Mouse (Mus musculus) forebrain, embryonic 10.5 days (tissue): ENCODE measurements around the gene Nme9. TPM values are rescaled to one million over a fixed set of nuclear protein-coding genes. Genes with fewer than 3 reads are reported as not detected.

ENCODE experiments used
- DNase-seq: peaks from one replicate; pipeline ENCODE4 v3.0.0-alpha.2; 2017; ENCODE audit warnings: low spot score; ENCODE audit errors: extremely low spot score
- H3K27ac ChIP-seq: fragments of 300-500 bp; sonication (generic); 2 replicates; pipeline ENCODE4 v1.5.1; 2016; ENCODE audit warnings: mild to moderate bottlenecking
- H3K27me3 ChIP-seq: fragments of 300-500 bp; sonication (generic); 2 replicates; pipeline ENCODE4 v1.6.1; 2016; ENCODE audit warnings: mild to moderate bottlenecking; ENCODE audit not compliant: poor library complexity, severe bottlenecking
- H3K36me3 ChIP-seq: fragments of 300-500 bp; sonication (generic); replicated peaks from 2 replicates; pipeline ENCODE4 v1.6.1; 2016; ENCODE audit warnings: mild to moderate bottlenecking, moderate library complexity
- H3K4me1 ChIP-seq: fragments of 300-500 bp; sonication (generic); 2 replicates; pipeline ENCODE4 v1.6.1; 2016
- H3K4me3 ChIP-seq: fragments of 300-500 bp; sonication (generic); 2 replicates; pipeline ENCODE4 v1.5.1; 2016; ENCODE audit warnings: mild to moderate bottlenecking, moderate library complexity
- H3K9me3 ChIP-seq: fragments of 300-500 bp; sonication (generic); 2 replicates; pipeline ENCODE4 v1.6.1; 2016; ENCODE audit warnings: mild to moderate bottlenecking, moderate library complexity
- WGBS: fragments of 180-500 bp; shearing (Covaris S2); methylation state at CpG from one replicate; pipeline ENCODE4 v1.1.7; 2016; 5-methylcytosine and 5-hydroxymethylcytosine counted together
- polyA plus RNA-seq: library from polyadenylated mRNA; unstranded; fragments of >200 nt; fragmentation: Nextera tagmentation; extraction: Ambion mirVana; gene quantifications from 2 replicates; pipeline ENCODE4 v1.2.1, GENCODE M21; 2016

The Nme9 gene
- polyA plus RNA-seq, 1 experiment from 2014 or later: not detected

GRCm38 (mm10) chr9:99469681-99470273 is 18.5 kb downstream of the Nme9 start:
- WGBS: 70% methylated on average over 8 of the region's 8 CpGs
- Histone ChIP-seq H3K9me3 (no peaks in the 10 kb centered on the region), H3K4me1 (no peaks in the 10 kb centered on the region), H3K36me3 (peaks cover 5% of the 10 kb centered on the region), H3K27me3 (no peaks in the 10 kb centered on the region), H3K4me3 (no peak overlapping the region), H3K27ac (no peak overlapping the region)
- DNase-seq: no peak

GRCm38 (mm10) chr9:99470347-99471092 is 19.2 kb downstream of the Nme9 start:
- Histone ChIP-seq H3K9me3 (no peaks in the 10 kb centered on the region), H3K36me3 (peaks cover 13% of the 10 kb centered on the region), H3K4me3 (no peak overlapping the region), H3K27ac (no peak overlapping the region), H3K27me3 (no peaks in the 10 kb centered on the region), H3K4me1 (no peaks in the 10 kb centered on the region)
- WGBS: 85% methylated on average over 16 of the region's 16 CpGs
- no peak for DNase-seq

- WGBS: 86% methylated on average over 7 of the region's 7 CpGs
Observed at GRCm38 (mm10) chr9:99471334-99471733, 20.1 kb downstream of the Nme9 start.

GRCm38 (mm10) chr9:99479181-99479711 is 28.0 kb downstream of the Nme9 start:
- Histone ChIP-seq H3K9me3 (no peaks in the 10 kb centered on the region), H3K4me3 (no peak overlapping the region), H3K36me3 (peaks cover 76% of the 10 kb centered on the region), H3K4me1 (no peaks in the 10 kb centered on the region), H3K27ac (no peak overlapping the region), H3K27me3 (no peaks in the 10 kb centered on the region)
- WGBS: 90% methylated on average over 9 of the region's 9 CpGs
- DNase-seq: no peak

More at GRCm38 (mm10) chr9:99471334-99471733, 20.1 kb downstream of the Nme9 start:
- no peak for DNase-seq
- no peaks in the 10 kb centered on the region for H3K27me3 ChIP-seq
- no peak overlapping the region for H3K27ac ChIP-seq
- H3K36me3 ChIP-seq: peaks cover 21% of the 10 kb centered on the region
- no peak overlapping the region for H3K4me3 ChIP-seq
- H3K4me1 ChIP-seq: no peaks in the 10 kb centered on the region
- H3K9me3 ChIP-seq: no peaks in the 10 kb centered on the region

DNA sequence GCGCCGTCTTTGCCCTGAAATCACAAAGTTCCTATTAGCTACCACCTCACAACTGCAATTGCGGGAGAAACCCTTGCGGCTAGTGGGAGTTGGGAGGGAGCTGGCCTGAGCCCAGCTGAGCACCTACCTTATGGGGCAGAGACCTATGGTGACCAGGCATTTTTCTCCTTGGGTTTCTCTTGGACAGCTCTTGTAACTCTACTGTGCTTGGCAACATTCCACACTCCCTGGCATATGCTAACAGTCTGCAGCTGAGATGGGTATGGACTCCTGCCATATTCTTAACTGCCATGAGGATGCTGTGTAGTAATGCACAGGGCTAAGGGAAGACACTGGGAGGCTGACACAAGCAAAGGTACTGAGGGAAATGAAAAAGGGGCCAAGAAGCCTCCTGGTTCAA is 29.5 kb downstream of the Nme9 start:
- peaks cover 75% of the 10 kb centered on the region for H3K36me3 ChIP-seq

GRCm38 (mm10) chr9:99483191-99483590 is 31.9 kb downstream of the Nme9 start:
- H3K9me3 ChIP-seq: no peaks in the 10 kb centered on the region
- no peaks in the 10 kb centered on the region for H3K27me3 ChIP-seq
- 93% methylated on average over 4 of the region's 4 CpGs for WGBS
- H3K36me3 ChIP-seq: peaks cover 88% of the 10 kb centered on the region
- H3K4me3 ChIP-seq: no peak overlapping the region
- DNase-seq: no peak
- H3K27ac ChIP-seq: no peak overlapping the region
- no peaks in the 10 kb centered on the region for H3K4me1 ChIP-seq

More for the DNA sequence above, 29.5 kb downstream of the Nme9 start:
- Histone ChIP-seq H3K4me1 (no peaks in the 10 kb centered on the region), H3K27me3 (no peaks in the 10 kb centered on the region), H3K9me3 (no peaks in the 10 kb centered on the region), H3K27ac (no peak overlapping the region), H3K4me3 (no peak overlapping the region)
- no peak for DNase-seq
- 90% methylated on average over 4 of the region's 4 CpGs for WGBS

GRCm38 (mm10) chr9:99484632-99485031 is 33.4 kb downstream of the Nme9 start:
- H3K36me3 ChIP-seq: peaks cover 93% of the 10 kb centered on the region
- no peaks in the 10 kb centered on the region for H3K9me3 ChIP-seq
- no peaks in the 10 kb centered on the region for H3K4me1 ChIP-seq
- H3K4me3 ChIP-seq: no peak overlapping the region
- no peak for DNase-seq
- H3K27ac ChIP-seq: no peak overlapping the region
- H3K27me3 ChIP-seq: no peaks in the 10 kb centered on the region

GRCm38 (mm10) chr9:99485144-99485543 is 33.9 kb downstream of the Nme9 start:
- Histone ChIP-seq H3K4me3 (no peak overlapping the region), H3K27ac (no peak overlapping the region), H3K27me3 (no peaks in the 10 kb centered on the region), H3K9me3 (no peaks in the 10 kb centered on the region), H3K36me3 (peaks cover 97% of the 10 kb centered on the region), H3K4me1 (no peaks in the 10 kb centered on the region)
- DNase-seq: no peak
- 95% methylated on average over 4 of the region's 4 CpGs for WGBS

- peaks cover 85% of the 10 kb centered on the region for H3K36me3 ChIP-seq
- no peak overlapping the region for H3K27ac ChIP-seq
- no peaks in the 10 kb centered on the region for H3K27me3 ChIP-seq
- no peak for DNase-seq
- H3K9me3 ChIP-seq: no peaks in the 10 kb centered on the region
- no peaks in the 10 kb centered on the region for H3K4me1 ChIP-seq
- H3K4me3 ChIP-seq: no peak overlapping the region
- 95% methylated on average over 8 of the region's 8 CpGs for WGBS
Observed at GRCm38 (mm10) chr9:99487126-99487695, 35.9 kb downstream of the Nme9 start.

- H3K27me3 ChIP-seq: no peaks in the 10 kb centered on the region
- H3K4me1 ChIP-seq: no peaks in the 10 kb centered on the region
- H3K9me3 ChIP-seq: no peaks in the 10 kb centered on the region
- H3K36me3 ChIP-seq: peaks cover 84% of the 10 kb centered on the region
- WGBS: 91% methylated on average over 3 of the region's 3 CpGs
- no peak overlapping the region for H3K4me3 ChIP-seq
- no peak for DNase-seq
- H3K27ac ChIP-seq: no peak overlapping the region
Observed at GRCm38 (mm10) chr9:99487841-99488240, 36.6 kb downstream of the Nme9 start.

DNA sequence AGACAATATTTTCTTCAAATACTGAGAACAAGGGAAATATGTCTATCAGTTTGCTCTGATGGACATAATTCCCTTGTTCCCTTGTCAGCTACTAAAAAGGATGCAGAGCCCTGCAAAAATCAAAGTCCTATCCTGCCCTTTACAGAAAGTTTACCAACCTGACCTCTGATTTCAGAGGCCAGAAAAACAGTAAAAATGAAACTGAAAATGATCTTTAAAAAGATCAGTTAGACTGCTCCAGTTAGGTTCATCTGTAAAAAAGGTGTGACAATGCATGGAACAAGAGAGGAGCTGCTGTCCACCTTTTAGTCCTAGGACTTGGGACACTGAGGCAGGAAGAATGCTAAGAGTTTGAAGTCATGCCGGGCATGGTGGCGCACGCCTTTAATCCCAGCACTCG is 39.8 kb downstream of the Nme9 start:
- Histone ChIP-seq H3K36me3 (peaks cover 83% of the 10 kb centered on the region), H3K27ac (no peak overlapping the region), H3K4me3 (no peak overlapping the region), H3K4me1 (no peaks in the 10 kb centered on the region), H3K9me3 (no peaks in the 10 kb centered on the region), H3K27me3 (no peaks in the 10 kb centered on the region)
- no peak for DNase-seq
- 97% methylated on average over 4 of the region's 4 CpGs for WGBS

- Histone ChIP-seq H3K36me3 (peaks cover 81% of the 10 kb centered on the region), H3K27ac (no peak overlapping the region), H3K4me1 (no peaks in the 10 kb centered on the region), H3K27me3 (no peaks in the 10 kb centered on the region), H3K4me3 (no peak overlapping the region), H3K9me3 (no peaks in the 10 kb centered on the region)
- DNase-seq: no peak
- 89% methylated on average over 10 of the region's 10 CpGs for WGBS
Observed at GRCm38 (mm10) chr9:99492634-99493200, 41.4 kb downstream of the Nme9 start.

DNA sequence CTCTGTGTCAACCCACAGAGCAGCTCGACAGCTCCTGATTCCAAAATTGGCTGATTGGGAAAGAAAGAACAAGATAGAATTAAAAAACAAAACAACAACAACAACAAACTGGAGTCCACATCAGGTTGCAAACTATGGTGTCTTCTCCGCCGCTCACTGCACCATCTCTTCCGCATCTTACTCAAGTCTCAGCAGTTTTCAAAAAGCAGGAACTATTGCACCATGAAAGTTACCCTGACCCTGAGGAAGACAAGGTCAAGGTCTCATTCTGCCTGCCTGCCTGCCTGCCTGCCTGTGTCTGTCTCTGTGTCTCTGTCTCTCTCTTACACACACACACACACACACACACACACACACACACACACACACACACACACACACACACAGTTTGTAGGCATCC is 48.1 kb downstream of the Nme9 start:
- Histone ChIP-seq H3K4me3 (no peak overlapping the region), H3K27ac (no peak overlapping the region), H3K36me3 (peaks cover 56% of the 10 kb centered on the region), H3K4me1 (no peaks in the 10 kb centered on the region), H3K9me3 (no peaks in the 10 kb centered on the region), H3K27me3 (no peaks in the 10 kb centered on the region)
- DNase-seq: no peak
- WGBS: 92% methylated on average over 4 of the region's 4 CpGs
